Mouse (Mus musculus) megakaryocyte, embryonic 14.5 days (primary cell): ENCODE measurements at regions not wholly inside any gene's neighbourhood (a gene's known extent, or its start where the extent isn't known, plus 50 kb on each side); places are given as distances from the start of the nearest gene placed in this dataset.

Source experiments
- FLI1 ChIP-seq: IDR thresholded peaks from 2 replicates; pipeline ENCODE4 v1.6.1; 2012; ENCODE audit warnings: low read length, inconsistent platforms, mixed read lengths
- GATA1 ChIP-seq: IDR thresholded peaks from 3 replicates; pipeline ENCODE4 v1.6.1; 2012; ENCODE audit warnings: mixed read lengths, low read length, inconsistent platforms, borderline replicate concordance

DNA sequence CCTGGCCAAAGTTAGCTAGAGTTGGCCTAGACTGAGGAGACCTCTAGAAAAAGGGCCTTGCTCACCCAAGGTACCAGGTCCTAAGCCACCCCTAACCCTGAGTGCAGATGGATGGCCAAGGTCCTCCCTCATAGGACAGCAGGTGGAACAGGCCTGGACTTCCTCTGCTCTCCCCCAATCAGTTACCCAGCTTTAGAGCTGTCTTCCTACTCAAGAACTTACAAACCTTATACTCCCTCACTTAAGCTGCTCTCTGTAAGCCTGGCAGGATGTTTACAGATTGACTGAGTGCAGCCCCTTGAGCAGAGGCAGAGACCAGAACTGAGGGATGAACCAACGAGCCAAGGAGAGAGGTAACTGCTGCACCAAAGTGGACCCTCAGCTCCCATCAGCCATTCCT, 94.5 kb downstream of the Rplp1 start:
- TF ChIP-seq GATA1 (no peak), FLI1 (no peak)
